ENCODE assay signal across 8 mouse cellular contexts in genomic region chr16:43753751-43754150, GRCm38 (mm10). TPM values are rescaled to one million over a fixed set of nuclear protein-coding genes. Genes with fewer than 3 reads are reported as not detected.
A peak's percentile ranks its signal among the peaks of the same experiment; 100 is the strongest.
DNase-seq lines count a peak whose midpoint lies in the region; ATAC-seq lines count a peak whose summit lies in the region.

Gene Drd3, plus strand, starts transcription at chr16:43754026.

- no peak within 1 kb of the TSS for H3K9ac ChIP-seq in embryonic facial prominence, embryonic 11.5 days (replicated peaks; ENCODE audit: low read length)
- no peak within 1 kb of the TSS for H3K9ac ChIP-seq in midbrain, embryonic 14.5 days (replicated peaks; ENCODE audit: low read length)

- no peak for ATAC-seq in embryonic facial prominence, embryonic 11.5 days (replicated peaks; ENCODE audit: insufficient number of reproducible peaks, low FRiP score, low TSS enrichment, low read depth)
- ATAC-seq in midbrain, embryonic 14.5 days (ENCODE audit: low FRiP score, low TSS enrichment): no peak

- peak; percentile 43 for DNase-seq in adrenal gland, postnatal 14 days
- DNase-seq in adrenal gland, postnatal 4 days (ENCODE audit: low spot score in 2 of 2): no peak
- DNase-seq in kidney, postnatal 4 days: peak; percentile 57 to 58
- no peak for DNase-seq in kidney, adult 8-10 months
- DNase-seq in embryonic facial prominence, embryonic 11.5 days (ENCODE audit: low spot score): peak; percentile 63
- DNase-seq in midbrain, embryonic 14.5 days: peak; percentile 37
- DNase-seq in cerebellum, adult 18-20 months: no peak
- DNase-seq in layer of hippocampus, adult 8-10 months (ENCODE audit: low spot score in 2 of 2): no peak

- H3K9me3 ChIP-seq in embryonic facial prominence, embryonic 11.5 days (replicated peaks; ENCODE audit: control insufficient read depth, low read length): no peaks in the 10 kb centered on the region
- H3K9me3 ChIP-seq in midbrain, embryonic 14.5 days (ENCODE audit: control insufficient read depth, low read length): no peaks in the 10 kb centered on the region

- 7% methylated on average over 7 of the region's 7 CpGs for WGBS in embryonic facial prominence, embryonic 11.5 days
- 14% methylated on average over 7 of the region's 7 CpGs for WGBS in midbrain, embryonic 14.5 days

- no peak within 1 kb of the TSS for H3K4me3 ChIP-seq in embryonic facial prominence, embryonic 11.5 days (ENCODE audit: low read depth, low read length)
- no peak within 1 kb of the TSS for H3K4me3 ChIP-seq in midbrain, embryonic 14.5 days (replicated peaks; ENCODE audit: low read depth, low read length)

- no peaks in the 10 kb centered on the region for H3K4me1 ChIP-seq in embryonic facial prominence, embryonic 11.5 days (ENCODE audit: control insufficient read depth, insufficient read depth, low read length)
- 0 out of 2 replicates have a peak, but pooled peaks cover 3% of the 10 kb centered on the region for H3K4me1 ChIP-seq in midbrain, embryonic 14.5 days (ENCODE audit: control insufficient read depth, insufficient read depth, low read length)

- no peaks in the 10 kb centered on the region for H3K27me3 ChIP-seq in embryonic facial prominence, embryonic 11.5 days (ENCODE audit: control insufficient read depth, insufficient read depth, low read length)
- no peaks in the 10 kb centered on the region for H3K27me3 ChIP-seq in midbrain, embryonic 14.5 days (ENCODE audit: control insufficient read depth, insufficient read depth, low read length)

- H3K36me3 ChIP-seq in embryonic facial prominence, embryonic 11.5 days (replicated peaks; ENCODE audit: control insufficient read depth, insufficient read depth, low read depth, low read length): no peaks in the 10 kb centered on the region
- H3K36me3 ChIP-seq in midbrain, embryonic 14.5 days (ENCODE audit: control insufficient read depth, insufficient read depth, low read length): no peaks in the 10 kb centered on the region

- H3K27ac ChIP-seq in embryonic facial prominence, embryonic 11.5 days (replicated peaks; ENCODE audit: low read depth, low read length): no peak within 1 kb of the TSS
- H3K27ac ChIP-seq in midbrain, embryonic 14.5 days (replicated peaks; ENCODE audit: low read depth, low read length): no peak within 1 kb of the TSS

- H3K4me2 ChIP-seq in embryonic facial prominence, embryonic 11.5 days (ENCODE audit: low read depth, low read length): no peak within 1 kb of the TSS
- H3K4me2 ChIP-seq in midbrain, embryonic 14.5 days (ENCODE audit: low read length): no peak within 1 kb of the TSS

RNA-seq across cellular contexts. Expression of gene Drd3, which starts in this region (rescaled TPM):
- total RNA-seq in adrenal gland, postnatal 14 days (2021): not detected in 2 replicates
- not detected for total RNA-seq in adrenal gland, postnatal 4 days (2021)
- polyA plus RNA-seq in embryonic facial prominence, embryonic 11.5 days (2014; fragmentation: Nextera tagmentation; extraction: Ambion mirVana): not detected in 2 replicates
- not detected in 2 replicates for polyA plus RNA-seq in midbrain, embryonic 14.5 days (2014; fragmentation: Nextera tagmentation; extraction: Ambion mirVana)
- under 1 TPM in 1 of 4 experiments, not detected in 3; 0.23 TPM for total RNA-seq in layer of hippocampus, adult 8-10 months (2022)

Comparison
In these comparisons a context has a peak if more than half of its experiments do, and no peak if none do; other contexts are left out.
1. DNase-seq: peak in kidney, postnatal 4 days (2 of 2); none in adrenal gland, postnatal 4 days (0 of 2), kidney, adult 8-10 months (0 of 2), cerebellum, adult 18-20 months (0 of 2) and layer of hippocampus, adult 8-10 months (0 of 2).
2. Peak in DNase-seq in adrenal gland, postnatal 14 days; RNA of the gene not detected or under 1 TPM.
3. Peak in DNase-seq in embryonic facial prominence, embryonic 11.5 days; RNA of the gene not detected or under 1 TPM.
4. Peak in DNase-seq in midbrain, embryonic 14.5 days; RNA of the gene not detected or under 1 TPM.